Mouse (Mus musculus) cerebellum, adult 2 months (tissue): Measurements from ENCODE around the gene Fhit. TPM values are rescaled to one million over a fixed set of nuclear protein-coding genes. Genes with fewer than 3 reads are reported as not detected.

ENCODE experiments used
- DNase-seq, 2 experiments: peaks; one replicate each; pipeline ENCODE4 v3.0.0; 2021
- H3K27ac ChIP-seq: fragments of 200-500 bp; 2 replicates; pipeline ENCODE4 v1.5.1; 2012; ENCODE audit warnings: low read length, control low read depth, inconsistent platforms; ENCODE audit not compliant: insufficient read depth
- H3K27me3 ChIP-seq: fragments of 200-500 bp; 2 replicates; pipeline ENCODE4 v1.6.1; 2012; ENCODE audit warnings: inconsistent platforms, mild to moderate bottlenecking, low read length, moderate library complexity; ENCODE audit not compliant: control insufficient read depth, insufficient read depth
- H3K4me1 ChIP-seq: fragments of 200-500 bp; 2 replicates; pipeline ENCODE4 v1.6.1; 2011; ENCODE audit warnings: low read length; ENCODE audit not compliant: control insufficient read depth, insufficient read depth
- H3K4me3 ChIP-seq: fragments of 200-500 bp; replicated peaks from 2 replicates; pipeline ENCODE3; 2011; ENCODE audit warnings: mild to moderate bottlenecking, low read depth, low read length, control low read depth; ENCODE audit not compliant: insufficient read depth
- CTCF ChIP-seq: fragments of 200-500 bp; IDR thresholded peaks from 2 replicates; pipeline ENCODE4 v1.5.1; 2011; ENCODE audit warnings: low read depth, mild to moderate bottlenecking, control low read depth, low read length, moderate library complexity, borderline replicate concordance; ENCODE audit not compliant: insufficient read depth
- POLR2A ChIP-seq: fragments of 200-500 bp; IDR thresholded peaks from 2 replicates; pipeline ENCODE4 v1.6.1; 2011; ENCODE audit warnings: low read length, control low read depth, borderline replicate concordance; ENCODE audit not compliant: insufficient read depth
- WGBS: fragments of 180-500 bp; shearing (Covaris S2); methylation state at CpG from one replicate; pipeline ENCODE4 v1.1.7; 2018; 5-methylcytosine and 5-hydroxymethylcytosine counted together
- polyA plus RNA-seq: library from polyadenylated mRNA; depleted of rRNA; stranded (reverse); fragments of >200 nt; gene quantifications from 2 replicates; pipeline ENCODE4 v1.2.3, GENCODE M21; 2012

Gene Fhit
- polyA plus RNA-seq, 1 experiment = 10.5 TPM

DNA sequence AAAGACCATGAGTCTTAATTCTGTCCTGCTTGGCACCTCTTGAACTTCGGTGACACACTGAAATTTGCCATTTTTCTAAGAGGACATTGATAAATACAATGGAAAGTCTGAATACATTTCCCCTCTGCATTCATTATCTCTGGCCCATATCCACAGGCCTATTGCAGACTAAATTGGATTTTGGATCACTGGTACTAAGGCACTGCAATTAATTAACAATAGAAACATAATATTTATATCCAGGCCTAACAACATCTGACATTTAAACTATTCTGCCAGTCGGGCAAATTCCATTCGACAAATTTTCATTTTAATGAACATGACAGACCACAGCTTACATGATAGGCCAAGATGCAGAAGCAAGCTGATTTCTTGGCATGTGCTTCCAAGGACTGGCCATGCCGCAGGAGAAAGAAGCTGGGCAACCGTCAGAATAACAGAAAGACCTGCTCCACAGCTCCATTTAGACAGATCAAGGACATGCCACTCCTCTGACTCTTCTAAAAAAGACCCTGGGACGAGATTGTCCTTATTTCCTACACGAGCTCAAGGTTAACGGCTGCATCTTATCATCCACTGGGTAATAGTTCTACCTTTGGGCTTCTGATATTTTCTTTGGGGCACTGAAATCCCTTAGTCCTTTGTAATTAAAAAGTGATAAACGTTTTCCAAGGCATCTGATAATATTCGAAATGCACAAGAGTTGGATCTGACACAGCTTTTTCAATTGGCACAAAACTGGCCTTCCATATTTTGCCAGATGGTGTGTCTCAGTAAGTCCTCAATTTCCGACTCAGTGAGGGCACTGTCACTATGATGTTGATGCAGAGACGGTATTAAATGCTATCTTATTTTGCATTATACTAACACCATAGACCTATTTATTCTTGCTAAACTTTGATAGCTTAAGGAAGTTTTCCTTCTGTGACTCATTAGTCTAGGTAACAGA lies 27.8 kb downstream of the Fhit start:
- TF ChIP-seq CTCF (no peak), POLR2A (no peak)
- 34% methylated on average over 12 of the region's 12 CpGs for WGBS
- Histone ChIP-seq H3K4me3 (no peak overlapping the region), H3K27me3 (no peaks in the 10 kb centered on the region; the same call in 1 of the 2 replicates), H3K4me1 (peaks cover 7% of the 10 kb centered on the region), H3K27ac (no peak overlapping the region)
- DNase-seq = peak in 1 of 2 experiments; percentile 41

GRCm38 (mm10) chr14:11132637-11133474 lies 29.0 kb downstream of the Fhit start:
- no peak overlapping the region for H3K27ac ChIP-seq
- no peak overlapping the region for H3K4me3 ChIP-seq
- H3K27me3 ChIP-seq = no peaks in the 10 kb centered on the region; the same call in 1 of the 2 replicates
- H3K4me1 ChIP-seq = peaks cover 7% of the 10 kb centered on the region
- 53% methylated on average over 6 of the region's 6 CpGs for WGBS
- no peak for TF ChIP-seq CTCF
- TF ChIP-seq POLR2A = no peak
- DNase-seq = peak in 1 of 2 experiments; percentile 19

DNA sequence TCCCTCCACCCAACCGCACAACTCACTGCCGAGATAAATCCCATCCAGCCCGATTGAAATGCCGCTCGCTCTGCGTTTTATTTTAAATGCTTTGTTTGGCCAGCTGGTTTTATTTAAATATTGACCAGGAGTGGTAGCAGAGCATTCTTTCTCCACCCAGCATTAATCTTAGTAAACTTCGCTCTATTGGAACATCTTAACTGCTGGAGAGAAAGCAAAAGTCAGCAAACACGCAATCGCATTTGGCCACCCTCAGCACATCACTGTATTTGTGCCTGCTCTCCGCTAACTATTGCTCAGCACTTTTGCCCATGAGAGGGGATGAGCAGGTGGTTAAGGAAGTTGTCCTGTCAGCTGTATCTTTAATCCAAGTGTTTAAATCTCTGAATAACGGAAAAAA lies 36.7 kb downstream of the Fhit start:
- TF ChIP-seq CTCF (no peak), POLR2A (no peak)
- DNase-seq = no peak

GRCm38 (mm10) chr14:11119076-11119475 lies 42.8 kb downstream of the Fhit start:
- Histone ChIP-seq H3K27ac (no peak overlapping the region), H3K4me3 (no peak overlapping the region), H3K4me1 (no peaks in the 10 kb centered on the region), H3K27me3 (no peaks in the 10 kb centered on the region)
- WGBS = 90% methylated on average over 6 of the region's 6 CpGs
- TF ChIP-seq POLR2A (no peak), CTCF (no peak)
- no peak for DNase-seq

More for the DNA sequence above, 36.7 kb downstream of the Fhit start:
- 91% methylated on average over 11 of the region's 11 CpGs for WGBS
- Histone ChIP-seq H3K27me3 (no peaks in the 10 kb centered on the region), H3K4me3 (no peak overlapping the region), H3K27ac (no peak overlapping the region), H3K4me1 (no peaks in the 10 kb centered on the region)

DNA sequence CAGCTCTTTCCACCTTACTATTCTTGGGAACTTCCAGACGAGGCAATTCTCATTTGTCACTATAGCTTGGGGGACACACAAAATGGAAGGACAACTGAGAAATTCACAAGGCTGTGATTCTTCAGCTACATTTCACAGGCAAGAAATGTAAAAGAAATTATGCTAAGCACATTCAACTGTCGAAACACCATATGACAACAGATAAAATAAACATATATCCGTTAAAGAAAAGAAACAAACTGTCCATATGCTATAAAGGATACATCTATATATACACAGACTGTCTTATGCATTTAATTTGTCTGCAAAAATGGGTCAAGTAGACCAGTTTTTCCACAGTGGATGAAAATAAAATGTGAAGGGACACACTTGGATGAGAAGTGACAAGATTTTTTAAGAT lies 76.2 kb downstream of the Fhit start:
- no peaks in the 10 kb centered on the region for H3K4me1 ChIP-seq
- 93% methylated on average over 3 of the region's 3 CpGs for WGBS
- no peak overlapping the region for H3K4me3 ChIP-seq
- DNase-seq = no peak
- H3K27me3 ChIP-seq = no peaks in the 10 kb centered on the region
- no peak for TF ChIP-seq POLR2A
- H3K27ac ChIP-seq = no peak overlapping the region

GRCm38 (mm10) chr14:11083946-11084345 lies 77.9 kb downstream of the Fhit start:
- no peak for TF ChIP-seq CTCF
- TF ChIP-seq POLR2A = no peak
- Histone ChIP-seq H3K4me3 (no peak overlapping the region), H3K4me1 (no peaks in the 10 kb centered on the region), H3K27ac (no peak overlapping the region), H3K27me3 (no peaks in the 10 kb centered on the region)
- peak in 1 of 2 experiments; percentile 1 for DNase-seq
- 22% methylated on average over 3 of the region's 3 CpGs for WGBS

GRCm38 (mm10) chr14:11083462-11083861 lies 78.4 kb downstream of the Fhit start:
- Histone ChIP-seq H3K4me3 (no peak overlapping the region), H3K27ac (no peak overlapping the region), H3K27me3 (no peaks in the 10 kb centered on the region), H3K4me1 (no peaks in the 10 kb centered on the region)
- TF ChIP-seq POLR2A (no peak), CTCF (no peak)
- no peak for DNase-seq
- 48% methylated on average over 5 of the region's 5 CpGs for WGBS

DNA sequence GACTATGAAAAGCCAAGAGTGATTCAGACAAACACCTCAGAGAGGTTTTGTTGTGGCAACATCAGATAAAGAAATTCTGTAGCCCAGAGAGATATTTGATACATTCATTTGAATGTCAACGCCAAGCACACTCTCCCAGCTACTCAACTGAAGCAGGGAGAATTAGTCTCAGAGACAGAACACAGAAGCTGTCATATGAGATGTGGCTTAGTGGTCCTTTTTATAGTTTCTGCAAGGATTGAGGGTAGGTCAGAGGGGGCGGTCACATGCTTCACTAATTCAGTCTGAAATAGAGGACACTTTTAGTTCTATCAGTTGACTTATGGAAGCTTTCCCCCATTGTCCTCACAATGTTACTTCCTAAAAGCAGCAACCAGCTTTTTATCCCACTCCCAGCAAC lies 98.2 kb downstream of the Fhit start:
- no peaks in the 10 kb centered on the region for H3K4me1 ChIP-seq
- WGBS = 54% methylated on average over 2 of the region's 2 CpGs
- no peak overlapping the region for H3K27ac ChIP-seq
- no peak for DNase-seq
- H3K27me3 ChIP-seq = no peaks in the 10 kb centered on the region
- no peak overlapping the region for H3K4me3 ChIP-seq
- no peak for TF ChIP-seq CTCF
- TF ChIP-seq POLR2A = no peak
